Mouse (Mus musculus) CH12.LX (cell line): ENCODE data around the gene Trpm3.

ENCODE experiments used
- EP300 ChIP-seq: IDR thresholded peaks from 2 replicates; pipeline ENCODE4 v1.6.1; 2011; ENCODE audit warnings: low read length, improper control_type of control experiment
- JUND ChIP-seq: conservative IDR thresholded peaks from 2 replicates; pipeline ENCODE4 v1.6.1; 2011; ENCODE audit warnings: low read depth, low read length, improper control_type of control experiment
- MAFK ChIP-seq: IDR thresholded peaks from 2 replicates; pipeline ENCODE4 v1.6.1; 2011; ENCODE audit warnings: low read length, improper control_type of control experiment; ENCODE audit not compliant: insufficient replicate concordance
- MAZ ChIP-seq: IDR thresholded peaks from 2 replicates; pipeline ENCODE4 v1.6.1; 2012; ENCODE audit warnings: low read depth, mild to moderate bottlenecking, inconsistent platforms, low read length, improper control_type of control experiment, moderate library complexity
- PAX5 ChIP-seq: IDR thresholded peaks from 2 replicates; pipeline ENCODE4 v1.6.1; 2012; ENCODE audit warnings: low read length, inconsistent platforms, mixed read lengths
- ZNF384 ChIP-seq: IDR thresholded peaks from 2 replicates; pipeline ENCODE4 v1.6.1; 2012; ENCODE audit warnings: low read depth, low read length, improper control_type of control experiment, inconsistent platforms

DNA sequence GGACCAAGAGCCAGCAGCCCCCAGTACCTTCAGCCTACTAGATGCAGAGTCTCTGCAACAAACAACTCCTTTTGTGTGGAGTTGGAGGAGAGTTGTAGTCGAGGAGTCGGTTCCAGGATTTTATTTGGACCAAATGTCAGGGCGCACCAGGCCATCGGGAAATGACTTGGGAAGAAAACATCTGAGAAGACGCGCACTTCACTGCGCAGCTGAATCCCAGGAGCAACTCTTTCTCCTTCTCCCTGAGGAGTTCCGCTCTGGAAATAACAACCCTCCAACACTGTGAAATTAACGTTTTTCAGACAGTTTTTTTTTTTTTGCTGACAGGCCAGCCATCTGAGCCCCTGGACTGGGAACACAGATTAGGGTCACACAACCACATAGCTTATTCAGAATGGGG lies 787.9 kb downstream of the Trpm3 start:
- TF ChIP-seq MAFK: no peak
- TF ChIP-seq PAX5: no peak
- TF ChIP-seq MAZ: no peak
- no peak for TF ChIP-seq EP300
- TF ChIP-seq ZNF384: no peak
- no peak for TF ChIP-seq JUND
